Mouse (Mus musculus) limb, embryonic 14.5 days (tissue): ENCODE data around the gene Cap2. TPM values are rescaled to one million over a fixed set of nuclear protein-coding genes. Genes with fewer than 3 reads are reported as not detected.

Experiments used
- ATAC-seq: fragments of 200-750 bp; cut with Nextera tagmentation; 2 replicates; pipeline ENCODE4 v1.8.0; 2017; ENCODE audit warnings: low read depth, moderate number of reproducible peaks, moderate TSS enrichment; ENCODE audit not compliant: low FRiP score
- DNase-seq: peaks from one replicate; pipeline ENCODE4 v3.0.0-alpha.2; 2015; ENCODE audit warnings: low spot score
- H3K27ac ChIP-seq: fragments of 300-500 bp; sonication (generic); replicated peaks from 2 replicates; pipeline ENCODE4 v1.5.1; 2014; ENCODE audit warnings: low read depth, mild to moderate bottlenecking, low read length, moderate library complexity, mixed read lengths
- H3K27me3 ChIP-seq: fragments of 300-500 bp; sonication (generic); 2 replicates; pipeline ENCODE4 v1.6.1; 2014; ENCODE audit warnings: low read length, mixed read lengths; ENCODE audit not compliant: control insufficient read depth, insufficient read depth
- H3K36me3 ChIP-seq: fragments of 300-500 bp; sonication (generic); 2 replicates; pipeline ENCODE4 v1.6.1; 2014; ENCODE audit warnings: mild to moderate bottlenecking, low read length, moderate library complexity, mixed read lengths; ENCODE audit not compliant: control insufficient read depth, insufficient read depth
- H3K4me1 ChIP-seq: fragments of 300-500 bp; sonication (generic); 2 replicates; pipeline ENCODE4 v1.6.1; 2014; ENCODE audit warnings: antibody characterized with exemption, low read length, mixed read lengths; ENCODE audit not compliant: control insufficient read depth, insufficient read depth
- H3K4me2 ChIP-seq: fragments of 300-500 bp; sonication (generic); replicated peaks from 2 replicates; pipeline ENCODE4 v1.6.1; 2014; ENCODE audit warnings: low read depth, mild to moderate bottlenecking, low read length, moderate library complexity; ENCODE audit not compliant: severe bottlenecking
- H3K4me3 ChIP-seq: fragments of 300-500 bp; sonication (generic); replicated peaks from 2 replicates; pipeline ENCODE4 v1.5.1; 2014; ENCODE audit warnings: low read length
- H3K9ac ChIP-seq: fragments of 300-500 bp; sonication (generic); 2 replicates; pipeline ENCODE4 v1.6.1; 2014; ENCODE audit warnings: mild to moderate bottlenecking, low read depth, low read length, moderate library complexity; ENCODE audit not compliant: severe bottlenecking
- H3K9me3 ChIP-seq: fragments of 300-500 bp; sonication (generic); 2 replicates; pipeline ENCODE4 v1.6.1; 2016; ENCODE audit warnings: low read length; ENCODE audit not compliant: control insufficient read depth
- POLR2A ChIP-seq: fragments of 200-500 bp; IDR thresholded peaks from 2 replicates; pipeline ENCODE4 v1.8.0; 2012; ENCODE audit warnings: inconsistent platforms, mild to moderate bottlenecking, moderate library complexity, borderline replicate concordance; ENCODE audit not compliant: insufficient read depth, insufficient read length; ENCODE audit errors: extremely low read depth
- WGBS: fragments of 180-500 bp; shearing (Covaris S2); extraction: QIAGEN DNeasy Blood & Tissue Kit; methylation state at CpG from one replicate; pipeline ENCODE4 v1.1.7; 2014; 5-methylcytosine and 5-hydroxymethylcytosine counted together
- polyA plus RNA-seq, 2 experiments: library from polyadenylated mRNA; depleted of rRNA in 1 of 2; stranded (reverse) in 1 of 2; unstranded in 1 of 2; fragments of >200 nt; fragmentation: Nextera tagmentation in 1 of 2; extraction: Ambion mirVana in 1 of 2; gene quantifications; 2 replicates each; pipeline versions ENCODE4 v1.2.1 to v1.2.3; 2012 to 2014

The Cap2 gene
- polyA plus RNA-seq, 2 experiments, result 22.1 to 27.6 TPM

GRCm38 (mm10) chr13:46600694-46601093, 99.0 kb downstream of the Cap2 start:
- H3K4me2 ChIP-seq, result no peak overlapping the region
- TF ChIP-seq POLR2A, result no peak
- H3K36me3 ChIP-seq, result no peaks in the 10 kb centered on the region
- WGBS, result 82% methylated on average over 5 of the region's 5 CpGs
- H3K9me3 ChIP-seq, result no peaks in the 10 kb centered on the region
- DNase-seq (no peak), ATAC-seq (no peak)
- no peaks in the 10 kb centered on the region for H3K27me3 ChIP-seq
- H3K27ac ChIP-seq, result no peak overlapping the region
- H3K4me1 ChIP-seq, result no peaks in the 10 kb centered on the region
- no peak overlapping the region for H3K9ac ChIP-seq
- H3K4me3 ChIP-seq, result no peak overlapping the region

- DNase-seq, result no peak
- Histone ChIP-seq H3K4me2 (no peak overlapping the region), H3K9ac (no peak overlapping the region), H3K4me1 (no peaks in the 10 kb centered on the region), H3K4me3 (no peak overlapping the region), H3K36me3 (no peaks in the 10 kb centered on the region), H3K9me3 (no peaks in the 10 kb centered on the region), H3K27me3 (no peaks in the 10 kb centered on the region), H3K27ac (no peak overlapping the region)
- WGBS, result 92% methylated on average over 2 of the region's 2 CpGs
- no peak for TF ChIP-seq POLR2A
- ATAC-seq, result no peak
Observed at GRCm38 (mm10) chr13:46601386-46601785, 99.7 kb downstream of the Cap2 start.

- Histone ChIP-seq H3K9me3 (no peaks in the 10 kb centered on the region), H3K9ac (no peak overlapping the region), H3K4me3 (no peak overlapping the region), H3K4me1 (no peaks in the 10 kb centered on the region), H3K27me3 (no peaks in the 10 kb centered on the region), H3K36me3 (no peaks in the 10 kb centered on the region), H3K4me2 (no peak overlapping the region), H3K27ac (no peak overlapping the region)
- TF ChIP-seq POLR2A, result no peak
- ATAC-seq (no peak), DNase-seq (no peak)
- WGBS, result 86% methylated on average over 11 of the region's 11 CpGs
Observed at GRCm38 (mm10) chr13:46602674-46603073, 101.0 kb downstream of the Cap2 start.

GRCm38 (mm10) chr13:46611033-46611432, 109.4 kb downstream of the Cap2 start:
- TF ChIP-seq POLR2A, result no peak
- H3K4me1 ChIP-seq, result no peaks in the 10 kb centered on the region
- H3K36me3 ChIP-seq, result no peaks in the 10 kb centered on the region; the same call in 1 of the 2 replicates
- 81% methylated on average over 3 of the region's 3 CpGs for WGBS
- DNase-seq, result no peak
- H3K9ac ChIP-seq, result no peak overlapping the region
- H3K27ac ChIP-seq, result no peak overlapping the region
- H3K9me3 ChIP-seq, result no peaks in the 10 kb centered on the region
- H3K4me3 ChIP-seq, result no peak overlapping the region
- H3K27me3 ChIP-seq, result no peaks in the 10 kb centered on the region
- no peak overlapping the region for H3K4me2 ChIP-seq
- no peak for ATAC-seq

GRCm38 (mm10) chr13:46613694-46614272, 112.1 kb downstream of the Cap2 start:
- no peaks in the 10 kb centered on the region for H3K27me3 ChIP-seq
- no peaks in the 10 kb centered on the region for H3K4me1 ChIP-seq
- no peak overlapping the region for H3K9ac ChIP-seq
- H3K4me2 ChIP-seq, result no peak overlapping the region
- no peak for DNase-seq
- WGBS, result 70% methylated on average over 6 of the region's 6 CpGs
- no peak for ATAC-seq
- H3K36me3 ChIP-seq, result no peaks in the 10 kb centered on the region; the same call in 1 of the 2 replicates
- H3K9me3 ChIP-seq, result no peaks in the 10 kb centered on the region
- no peak for TF ChIP-seq POLR2A
- H3K4me3 ChIP-seq, result no peak overlapping the region
- H3K27ac ChIP-seq, result no peak overlapping the region
